In genomic region chr6:92346729-92347128, GRCm38 (mm10) we compare ENCODE assay signal across 24 mouse cellular contexts.
DNase-seq lines count a peak whose midpoint lies in the region; ATAC-seq and TF ChIP-seq lines count a peak whose summit lies in the region.
"Had no signal": no experiment of that assay in that cellular context is flagged by ENCODE, and none has a peak within 500 bp of the region (broad histone marks: within the 10 kb centered on the region; RNA-seq: fewer than 3 reads in every experiment).

No protein-coding gene starts in this region.

- WGBS in hindbrain, embryonic 14.5 days = 34% methylated on average over 7 of the region's 7 CpGs
- 52% methylated on average over 7 of the region's 7 CpGs for WGBS in hindbrain, embryonic 12.5 days
- 25% methylated on average over 7 of the region's 7 CpGs for WGBS in midbrain, embryonic 15.5 days

- ATAC-seq in hindbrain, embryonic 14.5 days (ENCODE audit: low FRiP score) = no peak
- no peak for ATAC-seq in hindbrain, embryonic 12.5 days (ENCODE audit: low FRiP score)
- ATAC-seq in midbrain, embryonic 15.5 days (replicated peaks) = peak; percentile 60; the same call in 1 of the 2 replicates

- no peak for TF ChIP-seq POLR2A in brain, embryonic 14.5 days (IDR thresholded peaks at IDR 0.05; ENCODE audit: borderline replicate concordance, extremely low read depth, insufficient read depth, insufficient read length, poor library complexity, severe bottlenecking)

- H3K4me1 ChIP-seq in hindbrain, embryonic 14.5 days (replicated peaks; ENCODE audit: control insufficient read depth, insufficient read depth, low read length) = peaks cover 7% of the 10 kb centered on the region; the same call in 1 of the 2 replicates
- 0 out of 2 replicates have a peak, but pooled peaks cover 8% of the 10 kb centered on the region for H3K4me1 ChIP-seq in hindbrain, embryonic 12.5 days
- peaks cover 18% of the 10 kb centered on the region for H3K4me1 ChIP-seq in midbrain, embryonic 15.5 days
- H3K4me1 ChIP-seq: kidney, embryonic 15.5 days; limb, embryonic 15.5 days; megakaryocyte, embryonic 14.5 days had no signal

- no peaks in the 10 kb centered on the region for H3K9me3 ChIP-seq in hindbrain, embryonic 14.5 days (ENCODE audit: control insufficient read depth, low read length)
- H3K9me3 ChIP-seq in hindbrain, embryonic 12.5 days (replicated peaks) = no peaks in the 10 kb centered on the region
- no peaks in the 10 kb centered on the region for H3K9me3 ChIP-seq in midbrain, embryonic 15.5 days
- H3K9me3 ChIP-seq: kidney, embryonic 15.5 days; limb, embryonic 15.5 days; neural tube, embryonic 13.5 days had no signal

- H3K4me2 ChIP-seq in hindbrain, embryonic 14.5 days (replicated peaks) = no peak overlapping the region
- H3K4me2 ChIP-seq in hindbrain, embryonic 12.5 days (replicated peaks) = no peak overlapping the region
- peak overlapping the region; percentile 12; the same call in 1 of the 2 replicates for H3K4me2 ChIP-seq in midbrain, embryonic 15.5 days
- H3K4me2 ChIP-seq: heart, embryonic 11.5 days; kidney, embryonic 15.5 days; limb, embryonic 15.5 days; lung, embryonic 14.5 days; neural tube, embryonic 13.5 days had no signal

- no peaks in the 10 kb centered on the region for H3K36me3 ChIP-seq in hindbrain, embryonic 14.5 days (replicated peaks; ENCODE audit: control insufficient read depth, insufficient read depth)
- no peaks in the 10 kb centered on the region for H3K36me3 ChIP-seq in hindbrain, embryonic 12.5 days
- no peaks in the 10 kb centered on the region for H3K36me3 ChIP-seq in midbrain, embryonic 15.5 days (replicated peaks)
- H3K36me3 ChIP-seq: kidney, embryonic 15.5 days; limb, embryonic 15.5 days; neural tube, embryonic 13.5 days had no signal

- H3K27me3 ChIP-seq in hindbrain, embryonic 14.5 days (ENCODE audit: control insufficient read depth, insufficient read depth, low read length) = no peaks in the 10 kb centered on the region
- H3K27me3 ChIP-seq in hindbrain, embryonic 12.5 days = no peaks in the 10 kb centered on the region
- no peaks in the 10 kb centered on the region for H3K27me3 ChIP-seq in midbrain, embryonic 15.5 days (replicated peaks)
- H3K27me3 ChIP-seq: kidney, embryonic 15.5 days; limb, embryonic 15.5 days; megakaryocyte, embryonic 14.5 days; neural tube, embryonic 13.5 days had no signal

- no peak overlapping the region for H3K9ac ChIP-seq in hindbrain, embryonic 14.5 days
- no peak overlapping the region for H3K9ac ChIP-seq in hindbrain, embryonic 12.5 days
- no peak overlapping the region for H3K9ac ChIP-seq in midbrain, embryonic 15.5 days
- H3K9ac ChIP-seq: kidney, embryonic 15.5 days; limb, embryonic 15.5 days; liver, embryonic 14.5 days; lung, embryonic 14.5 days; neural tube, embryonic 13.5 days had no signal

- no peak overlapping the region for H3K4me3 ChIP-seq in hindbrain, embryonic 14.5 days (replicated peaks; ENCODE audit: low read length)
- H3K4me3 ChIP-seq in hindbrain, embryonic 12.5 days = no peak overlapping the region
- no peak overlapping the region for H3K4me3 ChIP-seq in midbrain, embryonic 15.5 days
- H3K4me3 ChIP-seq: gastrocnemius, adult 2 months; kidney, embryonic 15.5 days; limb, embryonic 15.5 days; megakaryocyte, embryonic 14.5 days; neural tube, embryonic 13.5 days had no signal

- no peak for TF ChIP-seq CTCF in brain, embryonic 14.5 days (IDR thresholded peaks at IDR 0.05; ENCODE audit: borderline replicate concordance, extremely low read depth, insufficient read depth, insufficient read length)

- no peak overlapping the region for H3K27ac ChIP-seq in hindbrain, embryonic 14.5 days
- no peak overlapping the region for H3K27ac ChIP-seq in hindbrain, embryonic 12.5 days
- peak overlapping the region; percentile 45; the same call in 1 of the 2 replicates for H3K27ac ChIP-seq in midbrain, embryonic 15.5 days
- H3K27ac ChIP-seq: gastrocnemius, adult 2 months; kidney, embryonic 15.5 days; limb, embryonic 15.5 days; liver, embryonic 14.5 days had no signal

- peak; percentile 36 for DNase-seq in hindbrain, embryonic 14.5 days (ENCODE audit: low spot score)
- DNase-seq in MN1 (ENCODE audit: low spot score) = peak; percentile 10
- peak; percentile 66 for DNase-seq in brain, embryonic 14.5 days (ENCODE audit: low read depth)
- DNase-seq in gastrocnemius, adult 18-20 months (ENCODE audit: low spot score) = no peak
- no peak for DNase-seq in right cerebral cortex, adult 18-20 months
- DNase-seq: adrenal gland, postnatal 10 days; cerebellum, adult 2 months; cerebellum, postnatal 36 days; gastrocnemius, adult 2 months; kidney, adult 11 months; kidney, postnatal 4 days; left cerebral cortex, postnatal 4 days; lung, embryonic 14.5 days; lung, postnatal 36 days; thymus, adult 18-20 months; thymus, postnatal 36 days had no signal

Comparison
In these comparisons a context has a peak if more than half of its experiments do, and no peak if none do; other contexts are left out.
1. DNase-seq: peak in hindbrain, embryonic 14.5 days (single experiment), MN1 (single experiment) and brain, embryonic 14.5 days (single experiment); none in gastrocnemius, adult 18-20 months (single experiment) and right cerebral cortex, adult 18-20 months (single experiment).